Mouse (Mus musculus) liver, embryonic 14.5 days (tissue): ENCODE measurements around the gene Parp11. TPM values are rescaled to one million over a fixed set of nuclear protein-coding genes. Genes with fewer than 3 reads are reported as not detected.

Source experiments
- ATAC-seq: fragments of 200-750 bp; cut with Nextera tagmentation; 2 replicates; pipeline ENCODE4 v1.8.0; 2017; ENCODE audit warnings: moderate number of reproducible peaks, mild to moderate bottlenecking, moderate library complexity; ENCODE audit not compliant: insufficient read depth
- DNase-seq, 3 experiments: peaks; one replicate each; pipeline ENCODE4 v3.0.0-alpha.2; 2012 to 2013; ENCODE audit warnings: low read depth in 3 of 3, low spot score in 3 of 3
- H3K27ac ChIP-seq: fragments of 300-500 bp; sonication (generic); 2 replicates; pipeline ENCODE4 v1.5.1; 2014; ENCODE audit warnings: moderate library complexity, mild to moderate bottlenecking, control low read depth, inconsistent platforms
- H3K27me3 ChIP-seq: fragments of 300-500 bp; sonication (generic); 2 replicates; pipeline ENCODE4 v1.6.1; 2014; ENCODE audit warnings: mild to moderate bottlenecking, low read length, moderate library complexity; ENCODE audit not compliant: control insufficient read depth, insufficient read depth
- H3K36me3 ChIP-seq: fragments of 300-500 bp; sonication (generic); replicated peaks from 2 replicates; pipeline ENCODE4 v1.6.1; 2014; ENCODE audit warnings: low read depth; ENCODE audit not compliant: control insufficient read depth, insufficient read depth
- H3K4me1 ChIP-seq, 2 experiments: fragments of 200-500 bp in 1 of 2; fragments of 300-500 bp in 1 of 2; sonication (generic) in 1 of 2; replicated peaks; 2 replicates each; pipeline ENCODE4 v1.6.1; 2012 to 2014; ENCODE audit warnings: antibody characterized with exemption in 1 of 2, inconsistent platforms in 1 of 2, low read length in 1 of 2; ENCODE audit not compliant: control insufficient read depth in 2 of 2, insufficient read depth in 2 of 2
- H3K4me2 ChIP-seq: fragments of 300-500 bp; sonication (generic); 2 replicates; pipeline ENCODE4 v1.6.1; 2014; ENCODE audit warnings: low read depth, mild to moderate bottlenecking, control low read depth, moderate library complexity
- H3K4me3 ChIP-seq, 2 experiments: fragments of 200-500 bp in 1 of 2; fragments of 300-500 bp in 1 of 2; sonication (generic) in 1 of 2; 2 replicates each; pipeline ENCODE4 v1.5.1; 2012 to 2014; ENCODE audit warnings: low read depth in 2 of 2, low read length in 2 of 2, mild to moderate bottlenecking in 2 of 2, control low read depth in 1 of 2, inconsistent platforms in 1 of 2, moderate library complexity in 1 of 2; ENCODE audit not compliant: insufficient read depth in 1 of 2
- H3K9ac ChIP-seq: fragments of 300-500 bp; sonication (generic); replicated peaks from 2 replicates; pipeline ENCODE4 v1.6.1; 2014; ENCODE audit warnings: mild to moderate bottlenecking, control low read depth, moderate library complexity
- H3K9me3 ChIP-seq: fragments of 300-500 bp; sonication (generic); 2 replicates; pipeline ENCODE4 v1.6.1; 2016; ENCODE audit warnings: low read length, mixed read lengths; ENCODE audit not compliant: control insufficient read depth
- CTCF ChIP-seq: IDR thresholded peaks from 2 replicates; pipeline ENCODE4 v1.5.1; 2016; ENCODE audit warnings: antibody characterized with exemption, low read depth, control low read depth
- EP300 ChIP-seq: IDR thresholded peaks from 2 replicates; pipeline ENCODE4 v1.6.1; 2016; ENCODE audit warnings: antibody characterized with exemption, low read depth
- WGBS: fragments of 180-500 bp; shearing (Covaris S2); extraction: QIAGEN DNeasy Blood & Tissue Kit; methylation state at CpG from one replicate; pipeline ENCODE4 v1.1.7; 2014; ENCODE audit not compliant: insufficient replicate concordance; 5-methylcytosine and 5-hydroxymethylcytosine counted together
- polyA plus RNA-seq, 2 experiments: library from polyadenylated mRNA; depleted of rRNA in 1 of 2; stranded (reverse) in 1 of 2; unstranded in 1 of 2; fragments of >200 nt; fragmentation: Nextera tagmentation in 1 of 2; extraction: Ambion mirVana in 1 of 2; gene quantifications; 2 replicates each; pipeline versions ENCODE4 v1.2.1 to v1.2.3; 2012 to 2014

The Parp11 gene
- 4.2 and 5.7 TPM in 2 replicates for polyA plus RNA-seq (2012; rRNA removed)
- 5.0 and 7.8 TPM in 2 replicates for polyA plus RNA-seq (2014; fragmentation: Nextera tagmentation; extraction: Ambion mirVana)

DNA sequence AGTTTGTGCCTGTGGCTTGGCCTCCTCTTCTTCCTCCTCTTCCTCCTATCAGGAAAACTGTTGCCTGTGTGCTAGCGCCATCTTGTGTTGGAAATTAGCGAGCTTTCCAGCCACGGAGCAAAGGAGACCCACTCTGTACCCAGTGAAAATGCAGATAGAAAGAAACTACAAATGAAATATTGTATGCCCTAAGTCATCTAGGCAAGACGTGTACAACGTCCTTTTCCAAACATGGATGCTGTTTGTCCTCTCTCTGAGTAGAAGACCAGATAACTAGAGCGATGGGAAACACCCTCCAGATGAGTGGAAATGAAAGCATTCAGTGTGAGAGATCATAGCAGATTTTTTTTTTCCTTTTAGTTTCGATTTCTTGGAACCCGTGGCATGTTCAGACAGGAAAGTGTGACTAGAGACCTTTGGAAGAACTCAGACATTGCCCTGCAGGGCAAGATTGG, at the start of gene Parp11:
Parp11 (plus strand) TSS at position 405 of the 455 bp plus-strand sequence.
- Histone ChIP-seq H3K27me3 (peaks cover 4% of the 10 kb centered on the region), H3K36me3 (no peaks in the 10 kb centered on the region), H3K4me2 (peak within 1 kb of the TSS; percentile 20), H3K27ac (no peak within 1 kb of the TSS), H3K4me1 (peaks cover 13 to 14% of the 10 kb centered on the region in 2 experiments), H3K9ac (no peak within 1 kb of the TSS), H3K9me3 (no peaks in the 10 kb centered on the region), H3K4me3 (0 out of 4 replicates have a peak within 1 kb of the TSS, but pooled peaks of 1 of the 2 experiments have one; percentile 17)
- 8% methylated on average over 8 of the region's 8 CpGs for WGBS
- ATAC-seq (no peak), DNase-seq (peak; percentile 30 to 41 (median 39))
- peak; percentile 92 for TF ChIP-seq CTCF
- no peak for TF ChIP-seq EP300

- no peak for TF ChIP-seq CTCF
- no peak for TF ChIP-seq EP300
- peak; percentile 84 for ATAC-seq
These were observed 48.6 kb upstream of the Parp11 start for GRCm38 (mm10) chr6:127398073-127398472.

GRCm38 (mm10) chr6:127401419-127401818, 45.2 kb upstream of the Parp11 start:
- H3K27ac ChIP-seq: no peak overlapping the region
- H3K9ac ChIP-seq: no peak overlapping the region
- H3K4me1 ChIP-seq: peaks cover 0 to 10% of the 10 kb centered on the region in 2 experiments; a peak in 3 of 4 replicates
- ATAC-seq (no peak), DNase-seq (no peak)
- no peaks in the 10 kb centered on the region for H3K36me3 ChIP-seq
- TF ChIP-seq EP300 (no peak), CTCF (no peak)
- H3K4me3 ChIP-seq: no peak overlapping the region
- H3K4me2 ChIP-seq: no peak overlapping the region
- H3K9me3 ChIP-seq: no peaks in the 10 kb centered on the region
- WGBS: 37% methylated on average over 3 of the region's 3 CpGs
- H3K27me3 ChIP-seq: no peaks in the 10 kb centered on the region

More at GRCm38 (mm10) chr6:127398073-127398472, 48.6 kb upstream of the Parp11 start:
- no peak overlapping the region for H3K9ac ChIP-seq
- no peak overlapping the region for H3K4me3 ChIP-seq
- H3K27me3 ChIP-seq: no peaks in the 10 kb centered on the region
- 11% methylated on average over 2 of the region's 2 CpGs for WGBS
- peaks cover 3 to 22% of the 10 kb centered on the region in 2 experiments for H3K4me1 ChIP-seq
- no peak overlapping the region for H3K4me2 ChIP-seq
- H3K36me3 ChIP-seq: no peaks in the 10 kb centered on the region
- H3K9me3 ChIP-seq: no peaks in the 10 kb centered on the region
- no peak overlapping the region for H3K27ac ChIP-seq
- peak; percentile 46 to 61 (median 47) for DNase-seq

DNA sequence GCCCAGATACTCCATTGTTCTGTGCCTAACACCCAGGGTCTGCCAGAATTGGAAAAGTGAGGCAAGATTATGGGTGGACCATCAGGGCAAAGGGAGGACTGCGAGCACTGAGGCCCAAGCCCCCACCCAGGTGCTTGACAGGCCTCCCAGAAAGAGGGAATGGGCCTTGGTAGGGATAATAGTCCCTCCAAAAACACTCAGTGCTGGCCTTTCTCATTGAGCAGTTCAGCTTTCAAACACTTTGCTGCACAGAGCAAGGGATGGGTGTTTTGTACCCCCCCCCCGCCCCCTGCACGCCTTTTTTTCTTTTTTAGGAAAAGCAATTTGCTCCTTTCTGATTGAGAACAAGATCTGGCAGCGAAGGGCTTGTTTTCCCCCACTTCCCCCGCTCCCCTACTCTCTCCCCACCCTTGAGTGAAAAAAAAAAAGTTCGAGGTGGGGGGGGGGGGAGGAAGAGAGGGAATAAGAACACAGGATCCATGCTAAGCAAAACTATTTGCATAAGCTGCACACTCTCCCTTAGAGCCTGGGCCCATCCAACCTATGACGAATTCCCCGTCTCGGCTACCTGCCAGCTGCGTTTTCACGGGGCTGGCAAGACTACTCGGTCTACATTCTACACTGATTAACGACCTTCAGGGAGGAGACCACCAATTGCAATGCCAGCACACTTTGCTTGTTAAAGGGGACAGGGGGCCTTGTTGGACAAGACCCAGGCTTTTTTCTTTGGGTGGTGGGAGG, 42.4 kb upstream of the Parp11 start:
- Histone ChIP-seq H3K27me3 (no peaks in the 10 kb centered on the region), H3K27ac (no peak overlapping the region), H3K4me1 (no peaks in the 10 kb centered on the region), H3K36me3 (no peaks in the 10 kb centered on the region), H3K9ac (no peak overlapping the region), H3K9me3 (no peaks in the 10 kb centered on the region), H3K4me3 (no peak overlapping the region), H3K4me2 (no peak overlapping the region)
- DNase-seq (no peak), ATAC-seq (no peak)
- 58% methylated on average over 13 of the region's 13 CpGs for WGBS
- TF ChIP-seq CTCF (no peak), EP300 (no peak)

DNA sequence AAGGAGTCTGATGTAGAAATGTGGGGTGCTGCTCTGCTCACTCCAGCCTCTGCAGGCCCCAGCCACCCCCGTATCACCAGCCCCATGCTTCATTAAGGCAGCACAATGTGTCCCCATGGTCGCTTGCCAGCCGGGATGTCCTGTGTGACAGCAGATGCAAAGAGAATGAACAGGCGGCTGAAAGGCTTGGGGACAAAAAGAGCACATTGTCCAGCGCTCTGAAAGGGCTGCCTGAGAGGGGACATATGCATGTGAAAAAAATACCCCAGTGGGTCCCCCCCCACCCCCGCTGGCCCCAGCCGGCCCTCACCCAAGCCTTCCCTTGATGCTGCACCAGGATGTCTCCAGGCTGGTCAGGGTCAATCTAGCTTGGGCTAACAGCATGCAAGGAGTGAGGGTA, 41.0 kb upstream of the Parp11 start:
- H3K9ac ChIP-seq: no peak overlapping the region
- 65% methylated on average over 7 of the region's 7 CpGs for WGBS
- no peaks in the 10 kb centered on the region for H3K36me3 ChIP-seq
- no peaks in the 10 kb centered on the region for H3K9me3 ChIP-seq
- H3K27me3 ChIP-seq: no peaks in the 10 kb centered on the region
- no peak overlapping the region for H3K27ac ChIP-seq
- H3K4me3 ChIP-seq: no peak overlapping the region
- no peak for TF ChIP-seq CTCF
- TF ChIP-seq EP300: no peak
- no peaks in the 10 kb centered on the region for H3K4me1 ChIP-seq
- H3K4me2 ChIP-seq: no peak overlapping the region
- DNase-seq (no peak), ATAC-seq (no peak)
